Mouse (Mus musculus) heart, postnatal 0 days (tissue): Measurements from ENCODE around the gene Gm4969. TPM values are rescaled to one million over a fixed set of nuclear protein-coding genes. Genes with fewer than 3 reads are reported as not detected.

Experiments
- ATAC-seq: fragments of 200-750 bp; cut with Nextera tagmentation; 2 replicates; pipeline ENCODE4 v1.8.0; 2017; ENCODE audit warnings: low read depth, moderate number of reproducible peaks, moderate library complexity; ENCODE audit not compliant: insufficient read depth
- DNase-seq: peaks from one replicate; pipeline ENCODE4 v3.0.0-alpha.2; 2016; ENCODE audit warnings: low spot score
- H3K27ac ChIP-seq: fragments of 300-500 bp; sonication (generic); 2 replicates; pipeline ENCODE4 v1.5.1; 2014; ENCODE audit warnings: low read depth, mild to moderate bottlenecking
- H3K27me3 ChIP-seq: fragments of 300-500 bp; sonication (generic); 2 replicates; pipeline ENCODE4 v1.6.1; 2014; ENCODE audit warnings: low read length, mixed read lengths; ENCODE audit not compliant: control insufficient read depth, insufficient read depth
- H3K36me3 ChIP-seq: fragments of 300-500 bp; sonication (generic); replicated peaks from 2 replicates; pipeline ENCODE4 v1.6.1; 2014; ENCODE audit warnings: low read length, mixed read lengths; ENCODE audit not compliant: control insufficient read depth, insufficient read depth
- H3K4me1 ChIP-seq: fragments of 300-500 bp; sonication (generic); 2 replicates; pipeline ENCODE4 v1.6.1; 2014; ENCODE audit warnings: antibody characterized with exemption; ENCODE audit not compliant: control insufficient read depth, insufficient read depth
- H3K4me2 ChIP-seq: fragments of 300-500 bp; sonication (generic); 2 replicates; pipeline ENCODE4 v1.6.1; 2014; ENCODE audit warnings: low read depth, mild to moderate bottlenecking, low read length, moderate library complexity
- H3K4me3 ChIP-seq: fragments of 300-500 bp; sonication (generic); 2 replicates; pipeline ENCODE4 v1.5.1; 2014; ENCODE audit warnings: low read depth, low read length
- H3K9ac ChIP-seq: fragments of 300-500 bp; sonication (generic); replicated peaks from 2 replicates; pipeline ENCODE4 v1.6.1; 2014; ENCODE audit warnings: low read depth, low read length, mixed read lengths
- H3K9me3 ChIP-seq: fragments of 300-500 bp; sonication (generic); replicated peaks from 2 replicates; pipeline ENCODE4 v1.6.1; 2016; ENCODE audit warnings: low read length; ENCODE audit not compliant: control insufficient read depth
- CTCF ChIP-seq: IDR thresholded peaks from 2 replicates; pipeline ENCODE4 v1.5.1; 2016; ENCODE audit warnings: antibody characterized with exemption, control low read depth, low read depth
- EP300 ChIP-seq: IDR thresholded peaks from 2 replicates; pipeline ENCODE4 v1.6.1; 2016; ENCODE audit warnings: antibody characterized with exemption, low read depth
- WGBS: fragments of 180-500 bp; shearing (Covaris S2); extraction: QIAGEN DNeasy Blood & Tissue Kit; methylation state at CpG from one replicate; pipeline ENCODE4 v1.1.7; 2014; 5-methylcytosine and 5-hydroxymethylcytosine counted together
- microRNA-seq: library from miRNA; unstranded; fragments of <30 nt; microRNA quantifications from one replicate; pipeline ENCODE4, GENCODE M21; 2016
- polyA plus RNA-seq: library from polyadenylated mRNA; unstranded; fragments of >200 nt; fragmentation: Nextera tagmentation; extraction: Ambion mirVana; gene quantifications from 2 replicates; pipeline ENCODE4 v1.2.1, GENCODE M21; 2015
- total RNA-seq: library from RNA; depleted of rRNA; stranded (reverse); fragments of >200 nt; gene quantifications from 2 replicates; pipeline ENCODE4 v1.2.3, GENCODE M21; 2014; ENCODE audit warnings: low replicate concordance; rRNA removed

The Gm4969 gene
- total and polyA plus RNA-seq, 2 experiments from 2014 or later: 0.38 to 0.69 TPM

- Histone ChIP-seq H3K36me3 (peaks cover 69% of the 10 kb centered on the region), H3K9me3 (no peaks in the 10 kb centered on the region), H3K4me3 (no peak overlapping the region), H3K9ac (no peak overlapping the region), H3K27me3 (no peaks in the 10 kb centered on the region), H3K4me1 (no peaks in the 10 kb centered on the region), H3K4me2 (no peak overlapping the region), H3K27ac (no peak overlapping the region)
- TF ChIP-seq EP300: no peak
- no peak for TF ChIP-seq CTCF
- no peak for DNase-seq
- no peak for ATAC-seq
- 81% methylated on average over 8 of the region's 8 CpGs for WGBS
Observed at GRCm38 (mm10) chr7:19050172-19050571, 68.0 kb downstream of the Gm4969 start.

GRCm38 (mm10) chr7:19049252-19049651 lies 68.9 kb downstream of the Gm4969 start:
- Histone ChIP-seq H3K9me3 (no peaks in the 10 kb centered on the region), H3K27ac (no peak overlapping the region), H3K36me3 (peaks cover 78% of the 10 kb centered on the region), H3K4me2 (no peak overlapping the region), H3K9ac (no peak overlapping the region), H3K4me1 (no peaks in the 10 kb centered on the region), H3K27me3 (no peaks in the 10 kb centered on the region), H3K4me3 (no peak overlapping the region)
- ATAC-seq (no peak), DNase-seq (no peak)
- WGBS: 92% methylated on average over 5 of the region's 5 CpGs
- TF ChIP-seq EP300: no peak
- TF ChIP-seq CTCF: no peak

Small RNA genes lying within 50 kb of the gene (microRNA-seq; reads per million reads assigned to microRNA genes)
- gene Mir3100: 2.9 reads per million, percentile 12 among the genes with 10 or more reads in this experiment

Other genes starting within 250 kb of the Gm4969 start
- gene Pglyrp1, start 247.0 kb downstream of the Gm4969 start, total RNA-seq: 1.4 TPM in 1 of 2 replicates, not detected in the other
- gene Pglyrp1, start 247.0 kb downstream of the Gm4969 start, polyA plus RNA-seq: 1.8 and 6.9 TPM in 2 replicates
- 26.9 and 30.9 TPM in 2 replicates for gene Ccdc61, start 208.0 kb downstream of the Gm4969 start, total RNA-seq
- 12.7 and 15.5 TPM in 2 replicates for gene Ccdc61, start 208.0 kb downstream of the Gm4969 start, polyA plus RNA-seq
- gene Nova2, start 192.5 kb downstream of the Gm4969 start, total RNA-seq: 0.61 and 1.3 TPM in 2 replicates
- 0.37 and 0.41 TPM in 2 replicates for gene Nova2, start 192.5 kb downstream of the Gm4969 start, polyA plus RNA-seq
- not detected in 2 replicates for gene Nanos2, start 131.0 kb downstream of the Gm4969 start, total RNA-seq
- gene Nanos2, start 131.0 kb downstream of the Gm4969 start, polyA plus RNA-seq: not detected in 2 replicates
- 0.08 and 0.34 TPM in 2 replicates for gene Mypop, start 127.1 kb downstream of the Gm4969 start, total RNA-seq
- 0.79 and 1.2 TPM in 2 replicates for gene Mypop, start 127.1 kb downstream of the Gm4969 start, polyA plus RNA-seq
- 50.0 and 51.3 TPM in 2 replicates for gene Irf2bp1, start 114.3 kb downstream of the Gm4969 start, total RNA-seq
- gene Irf2bp1, start 114.3 kb downstream of the Gm4969 start, polyA plus RNA-seq: 7.1 and 7.3 TPM in 2 replicates
- gene Foxa3, start 94.8 kb downstream of the Gm4969 start, total RNA-seq: not detected in 2 replicates
- 0.11 TPM in 1 of 2 replicates, not detected in the other for gene Foxa3, start 94.8 kb downstream of the Gm4969 start, polyA plus RNA-seq
- 68.8 and 72.0 TPM in 2 replicates for gene Sympk, start 94.0 kb downstream of the Gm4969 start, total RNA-seq
- 14.6 and 16.7 TPM in 2 replicates for gene Sympk, start 94.0 kb downstream of the Gm4969 start, polyA plus RNA-seq
- not detected in 2 replicates for gene Rsph6a, start 63.7 kb downstream of the Gm4969 start, total RNA-seq
- gene Rsph6a, start 63.7 kb downstream of the Gm4969 start, polyA plus RNA-seq: not detected in 2 replicates
- 71.6 and 76.4 TPM in 2 replicates for gene Dmwd, start 42.1 kb downstream of the Gm4969 start, total RNA-seq
- gene Dmwd, start 42.1 kb downstream of the Gm4969 start, polyA plus RNA-seq: 10.6 and 10.9 TPM in 2 replicates
- gene Dmpk, start 34.5 kb downstream of the Gm4969 start, total RNA-seq: 184 and 253 TPM in 2 replicates
- 97.0 and 98.5 TPM in 2 replicates for gene Dmpk, start 34.5 kb downstream of the Gm4969 start, polyA plus RNA-seq
- 19.0 and 21.0 TPM in 2 replicates for gene Six5, start 23.8 kb downstream of the Gm4969 start, total RNA-seq
- 3.8 and 4.0 TPM in 2 replicates for gene Six5, start 23.8 kb downstream of the Gm4969 start, polyA plus RNA-seq
- 13.1 and 13.2 TPM in 2 replicates for gene Fbxo46, start 1.5 kb upstream of the Gm4969 start, total RNA-seq
- gene Fbxo46, start 1.5 kb upstream of the Gm4969 start, polyA plus RNA-seq: 4.9 and 6.2 TPM in 2 replicates
- gene Qpctl, start 30.9 kb upstream of the Gm4969 start, total RNA-seq: 4.4 and 4.9 TPM in 2 replicates
- gene Qpctl, start 30.9 kb upstream of the Gm4969 start, polyA plus RNA-seq: 7.3 and 7.9 TPM in 2 replicates
- gene Snrpd2, start 31.4 kb upstream of the Gm4969 start, total RNA-seq: 43.5 and 45.6 TPM in 2 replicates
- gene Snrpd2, start 31.4 kb upstream of the Gm4969 start, polyA plus RNA-seq: 84.9 and 89.8 TPM in 2 replicates
- gene Gipr, start 47.8 kb upstream of the Gm4969 start, total RNA-seq: 24.9 and 27.6 TPM in 2 replicates
- 5.4 and 7.0 TPM in 2 replicates for gene Gipr, start 47.8 kb upstream of the Gm4969 start, polyA plus RNA-seq
- 34.8 and 58.9 TPM in 2 replicates for gene Eml2, start 58.1 kb upstream of the Gm4969 start, total RNA-seq
- gene Eml2, start 58.1 kb upstream of the Gm4969 start, polyA plus RNA-seq: 23.7 and 26.8 TPM in 2 replicates
- 3.5 and 10.6 TPM in 2 replicates for gene Gpr4, start 94.2 kb upstream of the Gm4969 start, total RNA-seq
- gene Gpr4, start 94.2 kb upstream of the Gm4969 start, polyA plus RNA-seq: 3.6 TPM in 2 replicates
- 52.9 and 56.4 TPM in 2 replicates for gene Opa3, start 110.0 kb upstream of the Gm4969 start, total RNA-seq
- gene Opa3, start 110.0 kb upstream of the Gm4969 start, polyA plus RNA-seq: 37.6 and 40.5 TPM in 2 replicates
- 115 and 127 TPM in 2 replicates for gene Vasp, start 153.4 kb upstream of the Gm4969 start, total RNA-seq
- 67.7 and 72.2 TPM in 2 replicates for gene Vasp, start 153.4 kb upstream of the Gm4969 start, polyA plus RNA-seq
- gene Ppm1n, start 161.7 kb upstream of the Gm4969 start, total RNA-seq: not detected in 2 replicates
- 0.47 and 0.56 TPM in 2 replicates for gene Ppm1n, start 161.7 kb upstream of the Gm4969 start, polyA plus RNA-seq
- gene Rtn2, start 164.3 kb upstream of the Gm4969 start, total RNA-seq: 80.7 and 108 TPM in 2 replicates
- gene Rtn2, start 164.3 kb upstream of the Gm4969 start, polyA plus RNA-seq: 51.7 and 53.6 TPM in 2 replicates
- gene Fosb, start 191.7 kb upstream of the Gm4969 start, total RNA-seq: 0.39 and 0.80 TPM in 2 replicates
- gene Fosb, start 191.7 kb upstream of the Gm4969 start, polyA plus RNA-seq: 0.05 and 0.10 TPM in 2 replicates
- 26.2 and 40.5 TPM in 2 replicates for gene Ercc1, start 226.4 kb upstream of the Gm4969 start, total RNA-seq
- gene Ercc1, start 226.4 kb upstream of the Gm4969 start, polyA plus RNA-seq: 55.2 and 61.0 TPM in 2 replicates
- gene Cd3eap, start 241.1 kb upstream of the Gm4969 start, total RNA-seq: 1.9 and 3.2 TPM in 2 replicates
- 11.1 and 11.7 TPM in 2 replicates for gene Cd3eap, start 241.1 kb upstream of the Gm4969 start, polyA plus RNA-seq
- gene Ppp1r13l, start 241.4 kb upstream of the Gm4969 start, total RNA-seq: 11.8 and 13.5 TPM in 2 replicates
- 12.0 and 14.0 TPM in 2 replicates for gene Ppp1r13l, start 241.4 kb upstream of the Gm4969 start, polyA plus RNA-seq